Mouse (Mus musculus) kidney, adult 11 months (tissue): ENCODE measurements around the gene Bfsp1.

Experiments used
- DNase-seq: peaks from one replicate; pipeline ENCODE4 v3.0.0; 2022

The Bfsp1 gene

GRCm38 (mm10) chr2:143795858-143796257 is 67.1 kb downstream of the Bfsp1 start:
- DNase-seq, result no peak

GRCm38 (mm10) chr2:143789911-143790310 is 73.1 kb downstream of the Bfsp1 start:
- DNase-seq, result no peak

- DNase-seq, result no peak
These were observed 82.7 kb downstream of the Bfsp1 start for GRCm38 (mm10) chr2:143780310-143780709.
